Mouse (Mus musculus) stomach, postnatal 0 days (tissue): ENCODE results near the gene Mrpl19. TPM values are rescaled to one million over a fixed set of nuclear protein-coding genes. Genes with fewer than 3 reads are reported as not detected.

Experiments
- ATAC-seq: fragments of 200-750 bp; cut with Nextera tagmentation; 2 replicates; pipeline ENCODE4 v1.8.0; 2017; ENCODE audit not compliant: low FRiP score, low TSS enrichment
- DNase-seq: peaks from one replicate; pipeline ENCODE4 v3.0.0-alpha.2; 2016; ENCODE audit warnings: low spot score
- H3K27ac ChIP-seq: fragments of 300-500 bp; sonication (generic); replicated peaks from 2 replicates; pipeline ENCODE4 v1.5.1; 2014; ENCODE audit warnings: mild to moderate bottlenecking, control low read depth
- H3K27me3 ChIP-seq: fragments of 300-500 bp; sonication (generic); 2 replicates; pipeline ENCODE4 v1.6.1; 2014; ENCODE audit warnings: low read length; ENCODE audit not compliant: control insufficient read depth, insufficient read depth
- H3K36me3 ChIP-seq: fragments of 300-500 bp; sonication (generic); 2 replicates; pipeline ENCODE4 v1.6.1; 2014; ENCODE audit warnings: low read length, mixed read lengths; ENCODE audit not compliant: control insufficient read depth, insufficient read depth
- H3K4me1 ChIP-seq: fragments of 300-500 bp; sonication (generic); replicated peaks from 2 replicates; pipeline ENCODE4 v1.6.1; 2014; ENCODE audit warnings: antibody characterized with exemption; ENCODE audit not compliant: control insufficient read depth, insufficient read depth
- H3K4me2 ChIP-seq: fragments of 300-500 bp; sonication (generic); replicated peaks from 2 replicates; pipeline ENCODE4 v1.6.1; 2014; ENCODE audit warnings: low read depth, mild to moderate bottlenecking, control low read depth, moderate library complexity
- H3K4me3 ChIP-seq: fragments of 300-500 bp; sonication (generic); 2 replicates; pipeline ENCODE4 v1.5.1; 2014; ENCODE audit warnings: low read depth, low read length, control low read depth
- H3K9ac ChIP-seq: fragments of 300-500 bp; sonication (generic); 2 replicates; pipeline ENCODE4 v1.6.1; 2014; ENCODE audit warnings: mild to moderate bottlenecking, low read length, control low read depth, mixed read lengths
- H3K9me3 ChIP-seq: fragments of 300-500 bp; sonication (generic); 2 replicates; pipeline ENCODE4 v1.6.1; 2016; ENCODE audit warnings: low read length; ENCODE audit not compliant: control insufficient read depth
- CTCF ChIP-seq: IDR thresholded peaks from 2 replicates; pipeline ENCODE4 v1.5.1; 2016; ENCODE audit warnings: antibody characterized with exemption, low read depth, mild to moderate bottlenecking, moderate library complexity
- EP300 ChIP-seq: optimal IDR thresholded peaks from 2 replicates; pipeline ENCODE3; 2016; ENCODE audit warnings: antibody characterized with exemption
- WGBS: fragments of 180-500 bp; shearing (Covaris S2); extraction: QIAGEN DNeasy Blood & Tissue Kit; methylation state at CpG from one replicate; pipeline ENCODE4 v1.1.7; 2014; 5-methylcytosine and 5-hydroxymethylcytosine counted together
- polyA plus RNA-seq: library from polyadenylated mRNA; unstranded; fragments of >200 nt; fragmentation: Nextera tagmentation; extraction: Ambion mirVana; gene quantifications from 2 replicates; pipeline ENCODE4 v1.2.1, GENCODE M21; 2015

Gene Mrpl19
- polyA plus RNA-seq, 1 experiment from 2014 or later = 28.6 TPM

DNA sequence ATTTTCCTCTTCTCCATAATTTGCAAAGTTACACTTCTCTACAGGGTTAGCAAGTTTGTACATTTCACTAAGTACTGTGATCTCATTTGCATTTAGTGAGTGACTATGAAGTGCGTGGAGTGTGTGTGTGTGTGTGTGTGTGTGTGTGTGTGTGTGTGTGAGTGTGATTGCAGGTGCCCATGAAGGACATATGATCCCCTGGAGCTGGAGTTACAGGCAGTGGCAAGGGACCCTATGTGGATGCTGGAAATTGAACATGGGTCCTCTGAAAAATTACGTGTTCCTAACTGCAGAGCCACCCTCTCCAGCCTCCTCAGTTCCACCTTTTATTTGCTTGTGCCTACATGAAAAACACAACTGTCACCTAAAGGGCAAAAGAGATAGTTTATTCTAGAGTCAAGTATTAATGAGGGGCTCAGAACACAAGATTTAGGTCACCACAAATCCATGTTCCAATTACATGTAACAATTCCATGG is 348 bp upstream of the Mrpl19 start:
- no peaks in the 10 kb centered on the region for H3K27me3 ChIP-seq
- no peaks in the 10 kb centered on the region; the same call in 1 of the 2 replicates for H3K36me3 ChIP-seq
- DNase-seq (no peak), ATAC-seq (peak; percentile 42; the same call in 1 of the 2 replicates)
- WGBS = 40% methylated on average over 2 of the region's 2 CpGs
- H3K9ac ChIP-seq = no peak overlapping the region
- H3K4me3 ChIP-seq = peak overlapping the region; percentile 91
- H3K4me1 ChIP-seq = no peaks in the 10 kb centered on the region
- H3K4me2 ChIP-seq = peak overlapping the region; percentile 81
- no peaks in the 10 kb centered on the region for H3K9me3 ChIP-seq
- no peak for TF ChIP-seq CTCF
- no peak for TF ChIP-seq EP300
- H3K27ac ChIP-seq = no peak overlapping the region

DNA sequence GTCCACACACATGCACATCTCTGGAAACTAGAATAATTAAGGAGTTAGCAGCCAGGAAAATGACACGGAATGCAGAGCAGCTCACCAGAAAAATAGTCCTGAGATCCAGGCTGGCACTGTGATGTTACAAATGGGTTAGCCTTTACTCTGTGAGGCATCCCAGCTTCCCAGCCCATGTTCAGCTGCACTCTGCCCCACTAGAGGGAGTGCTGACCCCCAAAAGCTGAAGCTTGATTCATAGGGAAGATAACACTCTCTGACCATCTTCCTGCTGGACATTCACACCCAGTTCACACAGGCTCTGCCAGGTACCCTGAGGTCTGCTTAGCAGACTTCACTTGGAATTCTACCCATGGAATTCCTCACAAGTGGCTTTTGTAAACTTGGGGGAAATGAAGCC is 5.5 kb downstream of the Mrpl19 start:
- Histone ChIP-seq H3K27ac (no peak overlapping the region), H3K4me3 (no peak overlapping the region), H3K9me3 (no peaks in the 10 kb centered on the region), H3K9ac (no peak overlapping the region), H3K27me3 (no peaks in the 10 kb centered on the region), H3K4me1 (no peaks in the 10 kb centered on the region), H3K4me2 (no peak overlapping the region), H3K36me3 (peaks cover 9% of the 10 kb centered on the region)
- ATAC-seq = no peak
- TF ChIP-seq EP300 = no peak
- TF ChIP-seq CTCF = peak; percentile 50
- 86% methylated on average over 1 of the region's 1 CpGs for WGBS
- DNase-seq = no peak

DNA sequence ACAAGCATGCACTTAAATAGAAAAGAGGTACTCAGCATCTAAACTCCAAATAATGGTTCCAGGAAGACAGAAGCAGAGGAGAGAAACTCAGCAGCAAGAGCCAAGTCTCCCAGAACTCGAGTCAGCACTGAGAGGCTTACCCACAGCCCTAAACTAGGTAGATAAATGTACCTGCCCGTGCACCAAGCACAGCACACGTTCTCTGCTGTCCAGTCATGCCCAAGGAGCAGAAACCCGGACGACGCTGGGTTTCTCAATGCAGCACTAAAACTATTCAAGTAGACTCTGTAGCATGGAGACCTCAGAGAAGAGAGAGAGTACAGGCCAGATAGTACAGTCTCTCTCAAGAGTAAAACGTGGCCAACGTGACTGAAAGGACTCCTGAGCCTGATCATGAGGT is 5.9 kb downstream of the Mrpl19 start:
- TF ChIP-seq CTCF = no peak
- no peak for TF ChIP-seq EP300
- H3K9me3 ChIP-seq = no peaks in the 10 kb centered on the region
- no peaks in the 10 kb centered on the region for H3K4me1 ChIP-seq
- peaks cover 9% of the 10 kb centered on the region for H3K36me3 ChIP-seq
- H3K4me2 ChIP-seq = no peak overlapping the region
- no peaks in the 10 kb centered on the region for H3K27me3 ChIP-seq
- no peak for ATAC-seq
- WGBS = 87% methylated on average over 8 of the region's 8 CpGs
- H3K4me3 ChIP-seq = no peak overlapping the region
- no peak overlapping the region for H3K9ac ChIP-seq
- no peak overlapping the region for H3K27ac ChIP-seq
- DNase-seq = no peak

DNA sequence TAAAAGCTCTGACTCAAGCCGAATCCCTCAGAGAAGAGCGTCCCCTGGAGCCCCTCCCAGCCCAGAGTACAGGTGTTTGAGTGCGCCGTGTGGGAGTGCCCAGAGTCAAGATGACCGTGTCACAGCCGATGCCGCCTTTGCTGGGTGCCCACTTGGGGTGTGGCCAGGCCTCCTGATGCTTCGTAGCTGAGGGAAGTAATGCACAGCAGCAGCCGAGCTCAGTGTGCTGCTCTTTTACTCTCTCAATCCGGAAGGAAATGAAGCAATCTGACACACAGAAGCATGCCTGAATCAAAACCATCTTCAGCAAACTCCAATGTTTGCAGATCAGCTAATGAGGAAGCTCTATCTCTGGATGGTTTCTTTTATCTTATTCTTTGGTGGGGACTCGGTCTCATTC is 7.8 kb downstream of the Mrpl19 start:
- Histone ChIP-seq H3K9me3 (no peaks in the 10 kb centered on the region), H3K36me3 (peaks cover 9% of the 10 kb centered on the region), H3K4me2 (no peak overlapping the region), H3K27me3 (no peaks in the 10 kb centered on the region), H3K27ac (no peak overlapping the region), H3K9ac (no peak overlapping the region), H3K4me3 (no peak overlapping the region), H3K4me1 (no peaks in the 10 kb centered on the region)
- TF ChIP-seq EP300 (no peak), CTCF (no peak)
- DNase-seq = peak; percentile 27
- 75% methylated on average over 11 of the region's 11 CpGs for WGBS
- ATAC-seq = no peak

DNA sequence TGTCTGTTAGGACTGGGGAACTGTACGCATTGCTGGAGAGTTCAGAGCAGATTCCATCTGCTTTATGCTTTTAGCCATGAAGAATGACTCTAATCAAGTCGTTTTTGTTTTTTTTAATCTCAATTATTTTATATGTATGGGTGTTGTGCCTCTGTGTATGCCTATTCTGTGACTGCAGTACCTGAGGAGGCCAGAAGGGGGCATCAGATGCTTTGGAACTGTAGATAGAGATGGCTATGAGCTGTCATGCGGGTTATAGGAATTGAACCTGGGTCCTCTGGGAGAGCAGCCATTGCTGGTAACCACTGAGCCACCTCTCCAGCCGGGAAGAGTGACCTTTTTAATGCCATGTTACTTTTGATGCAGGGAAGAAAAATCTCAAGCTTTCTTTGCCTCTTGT is 9.4 kb downstream of the Mrpl19 start:
- ATAC-seq (no peak), DNase-seq (no peak)
- Histone ChIP-seq H3K9ac (no peak overlapping the region), H3K36me3 (peaks cover 9% of the 10 kb centered on the region), H3K4me3 (no peak overlapping the region), H3K9me3 (no peaks in the 10 kb centered on the region), H3K4me2 (no peak overlapping the region), H3K27ac (no peak overlapping the region), H3K4me1 (no peaks in the 10 kb centered on the region), H3K27me3 (no peaks in the 10 kb centered on the region)
- TF ChIP-seq EP300 = no peak
- peak; percentile 57 for TF ChIP-seq CTCF
- WGBS = 90% methylated on average over 4 of the region's 4 CpGs

DNA sequence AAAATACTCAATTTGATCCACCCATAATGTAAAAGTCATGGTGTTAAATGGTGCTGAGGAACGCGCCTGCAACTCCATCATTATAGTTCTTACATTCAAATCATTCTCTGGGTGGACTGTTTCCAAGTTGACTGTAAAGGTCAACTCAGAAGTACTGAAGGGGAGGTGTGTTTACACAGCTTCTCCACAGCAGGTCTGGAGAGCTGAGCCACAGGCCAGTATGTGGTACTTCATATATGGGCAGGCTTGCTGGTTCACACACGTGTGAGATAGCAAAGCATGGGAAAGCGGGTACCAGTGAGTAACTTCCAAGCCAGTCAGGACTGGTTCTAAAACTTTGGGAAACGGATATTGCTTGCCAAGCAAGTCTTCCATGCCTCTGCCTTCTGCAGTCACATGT is 10.6 kb downstream of the Mrpl19 start:
- Histone ChIP-seq H3K27me3 (no peaks in the 10 kb centered on the region), H3K9me3 (no peaks in the 10 kb centered on the region), H3K9ac (no peak overlapping the region), H3K27ac (no peak overlapping the region), H3K4me2 (no peak overlapping the region), H3K4me3 (no peak overlapping the region), H3K4me1 (no peaks in the 10 kb centered on the region), H3K36me3 (peaks cover 8% of the 10 kb centered on the region)
- 77% methylated on average over 5 of the region's 5 CpGs for WGBS
- TF ChIP-seq EP300 (no peak), CTCF (no peak)
- DNase-seq (no peak), ATAC-seq (no peak)
